Mouse (Mus musculus) liver, postnatal 0 days (tissue): ENCODE results near the gene Capzb. TPM values are rescaled to one million over a fixed set of nuclear protein-coding genes. Genes with fewer than 3 reads are reported as not detected.

Experiments used
- ATAC-seq: fragments of 200-750 bp; cut with Nextera tagmentation; 2 replicates; pipeline ENCODE4 v1.8.0; 2017; ENCODE audit warnings: mild to moderate bottlenecking, moderate library complexity
- DNase-seq: peaks from one replicate; pipeline ENCODE4 v3.0.0-alpha.2; 2016
- H3K27ac ChIP-seq: fragments of 300-500 bp; sonication (generic); 2 replicates; pipeline ENCODE4 v1.5.1; 2014; ENCODE audit warnings: antibody characterized with exemption, moderate library complexity, mild to moderate bottlenecking, low read depth
- H3K27me3 ChIP-seq: fragments of 300-500 bp; sonication (generic); 2 replicates; pipeline ENCODE4 v1.6.1; 2014; ENCODE audit warnings: low read length, control low read depth, mixed read lengths; ENCODE audit not compliant: insufficient read depth
- H3K36me3 ChIP-seq: fragments of 300-500 bp; sonication (generic); replicated peaks from 2 replicates; pipeline ENCODE4 v1.6.1; 2014; ENCODE audit warnings: mild to moderate bottlenecking, control low read depth, low read length, moderate library complexity, mixed read lengths; ENCODE audit not compliant: insufficient read depth
- H3K4me1 ChIP-seq: fragments of 300-500 bp; sonication (generic); 2 replicates; pipeline ENCODE4 v1.6.1; 2014; ENCODE audit warnings: antibody characterized with exemption, mild to moderate bottlenecking, control low read depth; ENCODE audit not compliant: insufficient read depth
- H3K4me2 ChIP-seq: fragments of 300-500 bp; sonication (generic); 2 replicates; pipeline ENCODE4 v1.6.1; 2014; ENCODE audit warnings: low read depth, mild to moderate bottlenecking, low read length, moderate library complexity, mixed read lengths
- H3K4me3 ChIP-seq: fragments of 300-500 bp; sonication (generic); 2 replicates; pipeline ENCODE4 v1.5.1; 2014; ENCODE audit warnings: low read depth, low read length
- H3K9ac ChIP-seq: fragments of 300-500 bp; sonication (generic); replicated peaks from 2 replicates; pipeline ENCODE4 v1.6.1; 2014; ENCODE audit warnings: mild to moderate bottlenecking, moderate library complexity
- H3K9me3 ChIP-seq: fragments of 300-500 bp; sonication (generic); 2 replicates; pipeline ENCODE4 v1.6.1; 2016; ENCODE audit warnings: mild to moderate bottlenecking, control low read depth, low read length, mixed read lengths
- CTCF ChIP-seq: sonication (generic); IDR thresholded peaks from 2 replicates; pipeline ENCODE4 v1.5.1; 2016; ENCODE audit warnings: antibody characterized with exemption, low read depth
- EP300 ChIP-seq: IDR thresholded peaks from 2 replicates; pipeline ENCODE4 v1.6.1; 2016; ENCODE audit warnings: antibody characterized with exemption, low read depth, mild to moderate bottlenecking
- WGBS: fragments of 180-500 bp; shearing (Covaris S2); extraction: QIAGEN DNeasy Blood & Tissue Kit; methylation state at CpG from one replicate; pipeline ENCODE4 v1.1.7; 2014; ENCODE audit not compliant: insufficient replicate concordance; 5-methylcytosine and 5-hydroxymethylcytosine counted together
- polyA plus RNA-seq: library from polyadenylated mRNA; unstranded; fragments of >200 nt; fragmentation: Nextera tagmentation; extraction: Ambion mirVana; gene quantifications from 2 replicates; pipeline ENCODE4 v1.2.1, GENCODE M21; 2015

Capzb gene
- polyA plus RNA-seq, 1 experiment from 2014 or later = 143 TPM

GRCm38 (mm10) chr4:139154576-139155307 is 38.0 kb upstream of the Capzb start:
- TF ChIP-seq CTCF = no peak
- TF ChIP-seq EP300 = no peak
- WGBS = 75% methylated on average over 20 of the region's 20 CpGs
- no peak overlapping the region for H3K27ac ChIP-seq
- no peaks in the 10 kb centered on the region for H3K4me1 ChIP-seq
- ATAC-seq (no peak), DNase-seq (no peak)
- no peaks in the 10 kb centered on the region for H3K27me3 ChIP-seq
- no peak overlapping the region for H3K9ac ChIP-seq
- H3K9me3 ChIP-seq = no peaks in the 10 kb centered on the region
- H3K4me3 ChIP-seq = no peak overlapping the region
- no peak overlapping the region for H3K4me2 ChIP-seq
- no peaks in the 10 kb centered on the region for H3K36me3 ChIP-seq

GRCm38 (mm10) chr4:139156538-139156937 is 36.2 kb upstream of the Capzb start:
- no peak for DNase-seq
- Histone ChIP-seq H3K9ac (no peak overlapping the region), H3K4me1 (0 out of 2 replicates have a peak, but pooled peaks cover 2% of the 10 kb centered on the region), H3K4me3 (no peak overlapping the region), H3K4me2 (no peak overlapping the region), H3K27me3 (no peaks in the 10 kb centered on the region), H3K27ac (no peak overlapping the region), H3K9me3 (no peaks in the 10 kb centered on the region), H3K36me3 (no peaks in the 10 kb centered on the region)
- no peak for TF ChIP-seq EP300
- no peak for TF ChIP-seq CTCF
- ATAC-seq = no peak
- WGBS = 66% methylated on average over 6 of the region's 6 CpGs

GRCm38 (mm10) chr4:139158350-139158749 is 34.3 kb upstream of the Capzb start:
- H3K36me3 ChIP-seq = no peaks in the 10 kb centered on the region
- H3K9me3 ChIP-seq = no peaks in the 10 kb centered on the region
- no peak for TF ChIP-seq CTCF
- no peak for TF ChIP-seq EP300
- 0 out of 2 replicates have a peak, but pooled peaks cover 2% of the 10 kb centered on the region for H3K4me1 ChIP-seq
- WGBS = 77% methylated on average over 14 of the region's 14 CpGs
- no peak overlapping the region for H3K4me3 ChIP-seq
- no peak overlapping the region for H3K4me2 ChIP-seq
- no peak for ATAC-seq
- no peak for DNase-seq
- no peak overlapping the region for H3K9ac ChIP-seq
- H3K27me3 ChIP-seq = no peaks in the 10 kb centered on the region
- no peak overlapping the region for H3K27ac ChIP-seq

GRCm38 (mm10) chr4:139161076-139161475 is 31.6 kb upstream of the Capzb start:
- no peaks in the 10 kb centered on the region for H3K27me3 ChIP-seq
- no peak overlapping the region for H3K4me3 ChIP-seq
- WGBS = 56% methylated on average over 2 of the region's 2 CpGs
- ATAC-seq (no peak), DNase-seq (no peak)
- H3K27ac ChIP-seq = no peak overlapping the region
- no peaks in the 10 kb centered on the region for H3K9me3 ChIP-seq
- no peaks in the 10 kb centered on the region for H3K36me3 ChIP-seq
- no peak overlapping the region for H3K9ac ChIP-seq
- TF ChIP-seq CTCF = no peak
- no peak for TF ChIP-seq EP300
- 0 out of 2 replicates have a peak, but pooled peaks cover 2% of the 10 kb centered on the region for H3K4me1 ChIP-seq
- H3K4me2 ChIP-seq = no peak overlapping the region

GRCm38 (mm10) chr4:139164082-139164481 is 28.6 kb upstream of the Capzb start:
- TF ChIP-seq CTCF = no peak
- no peak for TF ChIP-seq EP300
- Histone ChIP-seq H3K27me3 (no peaks in the 10 kb centered on the region), H3K9ac (no peak overlapping the region), H3K27ac (no peak overlapping the region), H3K4me2 (no peak overlapping the region), H3K4me1 (0 out of 2 replicates have a peak, but pooled peaks cover 2% of the 10 kb centered on the region), H3K4me3 (no peak overlapping the region), H3K36me3 (no peaks in the 10 kb centered on the region), H3K9me3 (no peaks in the 10 kb centered on the region)
- ATAC-seq (no peak), DNase-seq (no peak)
- 84% methylated on average over 6 of the region's 6 CpGs for WGBS

GRCm38 (mm10) chr4:139165259-139165658 is 27.4 kb upstream of the Capzb start:
- Histone ChIP-seq H3K36me3 (no peaks in the 10 kb centered on the region), H3K4me1 (peaks cover 7% of the 10 kb centered on the region; the same call in 1 of the 2 replicates), H3K4me2 (no peak overlapping the region), H3K4me3 (no peak overlapping the region), H3K27me3 (no peaks in the 10 kb centered on the region), H3K9ac (no peak overlapping the region), H3K27ac (no peak overlapping the region), H3K9me3 (no peaks in the 10 kb centered on the region)
- no peak for DNase-seq
- TF ChIP-seq EP300 = no peak
- TF ChIP-seq CTCF = no peak
- no peak for ATAC-seq
- WGBS = 72% methylated on average over 8 of the region's 8 CpGs
